Mouse (Mus musculus): ENCODE results near the gene Rtp2. TPM values are rescaled to one million over a fixed set of nuclear protein-coding genes. Genes with fewer than 3 reads are reported as not detected.

Gene Rtp2
- total and polyA plus RNA-seq, 2 experiments from 2014 or later: 0.24 TPM; not detected in 1

DNA sequence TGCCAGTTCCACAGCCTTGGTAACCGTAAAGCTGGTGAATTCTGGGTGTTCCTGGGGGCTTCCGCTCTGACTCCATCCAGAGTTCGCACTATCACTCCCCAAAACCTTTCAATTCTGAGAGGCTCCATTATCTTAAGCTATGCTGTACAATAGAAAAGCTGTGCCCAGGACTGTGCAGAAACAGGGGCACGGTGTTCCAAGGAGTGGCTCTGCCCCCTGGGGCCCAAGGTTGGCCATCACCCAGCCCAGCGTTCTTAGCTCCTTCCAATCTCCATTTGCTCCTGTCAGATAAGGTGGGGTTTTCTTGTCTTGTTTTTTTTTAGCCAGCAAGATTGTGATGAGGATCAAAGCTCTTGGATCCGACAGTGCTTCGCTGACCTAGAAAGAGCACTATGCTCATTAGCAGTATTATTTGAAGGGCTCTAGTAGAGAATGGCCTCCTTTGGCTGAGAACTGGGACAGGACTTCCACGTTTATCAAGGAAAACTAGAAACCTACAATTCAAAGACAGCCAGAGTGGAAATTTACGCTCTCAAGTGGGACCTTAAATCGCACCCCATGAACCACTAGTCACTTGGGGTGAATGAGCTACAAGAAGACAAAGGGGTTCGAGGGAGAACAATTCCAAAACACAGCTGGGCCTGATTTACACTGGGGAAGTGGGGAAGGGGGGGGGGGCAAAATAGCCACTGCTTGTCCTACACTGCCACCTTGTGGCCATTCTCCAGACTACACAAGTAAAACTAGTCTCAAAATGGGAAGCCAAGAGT lies 21.2 kb upstream of the Rtp2 start:
- Histone ChIP-seq H3K9me3 (ENCODE audit: low read length) (no peaks in the 10 kb centered on the region), H3K4me2 (ENCODE audit: low read depth, low read length) (no peak overlapping the region), H3K9ac (replicated peaks; ENCODE audit: low read length) (no peak overlapping the region; the same call in 1 of the 2 replicates), H3K4me1 (ENCODE audit: insufficient read depth, low read length) (peaks cover 4% of the 10 kb centered on the region; the same call in 1 of the 2 replicates), H3K36me3 (ENCODE audit: insufficient read depth, low read length) (no peaks in the 10 kb centered on the region), H3K27ac (no peak overlapping the region), H3K27me3 (ENCODE audit: insufficient read depth, low read length) (no peaks in the 10 kb centered on the region), H3K4me3 (ENCODE audit: low read length) (no peak overlapping the region)
- TF ChIP-seq CTCF (IDR thresholded peaks at IDR 0.05; ENCODE audit: low read depth): peak; percentile 85
- ATAC-seq (peak; percentile 65), DNase-seq (ENCODE audit: low spot score) (peak; percentile 84)
- 44% methylated on average over 11 of the region's 11 CpGs for WGBS

DNA sequence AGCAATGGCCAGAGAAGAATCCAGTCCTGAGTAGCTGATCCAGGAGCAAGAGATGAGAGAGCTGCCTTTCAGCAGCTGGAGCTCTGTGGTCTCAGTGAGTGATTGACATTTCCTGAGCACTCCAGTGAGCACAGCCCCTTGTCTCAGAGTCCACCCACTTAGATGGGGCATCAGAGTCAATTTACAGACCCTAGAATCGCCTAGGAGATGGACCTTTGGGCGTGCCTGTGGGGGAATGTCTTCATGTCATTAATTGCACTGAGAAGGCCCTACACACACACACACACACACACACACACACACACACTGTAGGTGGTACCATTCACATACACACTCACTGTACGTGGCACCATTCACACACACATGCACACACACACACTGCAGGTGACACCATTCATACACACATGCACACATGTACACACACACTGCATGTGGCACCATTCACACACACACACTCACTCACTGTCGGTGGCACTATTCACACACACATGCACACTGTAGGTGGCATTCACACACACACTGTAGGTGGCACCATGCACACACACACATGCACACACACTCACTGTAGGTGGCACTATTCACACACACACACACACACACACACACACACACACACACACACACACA lies 20.0 kb upstream of the Rtp2 start:
- Histone ChIP-seq H3K4me3 (ENCODE audit: low read length) (no peak overlapping the region), H3K36me3 (ENCODE audit: insufficient read depth, low read length) (no peaks in the 10 kb centered on the region), H3K27ac (no peak overlapping the region), H3K9ac (replicated peaks; ENCODE audit: low read length) (no peak overlapping the region), H3K9me3 (ENCODE audit: low read length) (no peaks in the 10 kb centered on the region), H3K27me3 (ENCODE audit: insufficient read depth, low read length) (no peaks in the 10 kb centered on the region), H3K4me1 (ENCODE audit: insufficient read depth, low read length) (peaks cover 4% of the 10 kb centered on the region; the same call in 1 of the 2 replicates), H3K4me2 (ENCODE audit: low read depth, low read length) (no peak overlapping the region)
- 74% methylated on average over 4 of the region's 4 CpGs for WGBS
- ATAC-seq (no peak), DNase-seq (ENCODE audit: low spot score) (no peak)
- peak; percentile 21; the same call in 1 of the 2 replicates for TF ChIP-seq CTCF (IDR thresholded peaks at IDR 0.05; ENCODE audit: low read depth)

DNA sequence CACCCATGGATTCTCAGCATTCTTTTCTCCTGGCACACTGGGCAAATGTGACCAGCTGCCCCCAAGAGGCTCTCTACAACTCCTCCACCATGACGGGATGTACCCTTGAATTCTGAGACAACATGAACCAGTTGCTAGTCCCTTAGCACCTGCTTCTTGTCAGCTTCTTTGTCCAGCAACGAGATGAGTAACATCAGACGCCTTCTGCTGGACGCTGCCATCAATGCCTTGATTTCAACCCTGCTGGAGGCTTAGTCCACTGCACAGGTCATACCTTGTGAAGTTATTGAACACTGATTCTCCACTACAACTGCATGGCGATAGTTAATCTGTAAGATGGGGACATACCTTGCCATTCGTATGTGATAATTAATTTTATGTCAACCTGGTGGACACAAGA lies 15.5 kb upstream of the Rtp2 start:
- Histone ChIP-seq H3K36me3 (ENCODE audit: insufficient read depth, low read length) (no peaks in the 10 kb centered on the region), H3K9ac (replicated peaks; ENCODE audit: low read length) (no peak overlapping the region), H3K27ac (no peak overlapping the region), H3K27me3 (ENCODE audit: insufficient read depth, low read length) (no peaks in the 10 kb centered on the region), H3K4me3 (ENCODE audit: low read length) (no peak overlapping the region), H3K4me2 (ENCODE audit: low read depth, low read length) (no peak overlapping the region), H3K4me1 (ENCODE audit: insufficient read depth, low read length) (no peaks in the 10 kb centered on the region), H3K9me3 (ENCODE audit: low read length) (no peaks in the 10 kb centered on the region)
- TF ChIP-seq CTCF (IDR thresholded peaks at IDR 0.05; ENCODE audit: low read depth): no peak
- DNase-seq (ENCODE audit: low spot score) (no peak), ATAC-seq (no peak)
- 94% methylated on average over 6 of the region's 6 CpGs for WGBS

- H3K27me3 ChIP-seq (ENCODE audit: insufficient read depth, low read length): no peaks in the 10 kb centered on the region
- H3K9me3 ChIP-seq (ENCODE audit: low read length): no peaks in the 10 kb centered on the region
- TF ChIP-seq CTCF (IDR thresholded peaks at IDR 0.05; ENCODE audit: low read depth): no peak
- DNase-seq (ENCODE audit: low spot score): no peak
- no peaks in the 10 kb centered on the region for H3K36me3 ChIP-seq (ENCODE audit: insufficient read depth, low read length)
- H3K4me3 ChIP-seq (ENCODE audit: low read length): no peak overlapping the region
- no peak; the same call in 1 of the 2 replicates for ATAC-seq
- no peak overlapping the region for H3K27ac ChIP-seq
- no peaks in the 10 kb centered on the region for H3K4me1 ChIP-seq (ENCODE audit: insufficient read depth, low read length)
- no peak overlapping the region for H3K4me2 ChIP-seq (ENCODE audit: low read depth, low read length)
- 23% methylated on average over 3 of the region's 3 CpGs for WGBS
- no peak overlapping the region for H3K9ac ChIP-seq (replicated peaks; ENCODE audit: low read length)
Observed at GRCm38 (mm10) chr16:23944801-23945200, 12.6 kb upstream of the Rtp2 start.

DNA sequence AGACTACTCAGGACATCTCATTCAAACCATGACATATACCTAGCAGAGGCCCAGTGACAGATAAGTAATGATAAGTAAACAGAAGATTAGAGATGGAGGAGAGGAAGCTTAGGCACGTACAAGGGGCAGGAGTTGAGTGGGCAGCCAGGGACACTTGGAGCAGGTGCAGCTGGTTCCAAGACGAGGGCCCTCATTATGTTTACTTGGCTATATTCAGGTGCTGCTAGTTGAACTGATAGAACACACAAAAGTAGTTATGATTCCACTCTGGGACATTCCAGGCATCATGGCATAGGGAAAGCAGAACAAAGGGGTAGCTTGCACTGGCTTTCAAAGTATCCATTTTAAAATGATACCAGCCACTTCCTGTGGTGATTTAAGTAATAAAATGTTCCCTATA lies 2.2 kb upstream of the Rtp2 start:
- no peaks in the 10 kb centered on the region for H3K4me1 ChIP-seq (ENCODE audit: insufficient read depth, low read length)
- ATAC-seq: no peak
- H3K4me2 ChIP-seq (ENCODE audit: low read depth, low read length): no peak overlapping the region
- TF ChIP-seq CTCF (IDR thresholded peaks at IDR 0.05; ENCODE audit: low read depth): no peak
- no peak overlapping the region for H3K9ac ChIP-seq (replicated peaks; ENCODE audit: low read length)
- H3K4me3 ChIP-seq (ENCODE audit: low read length): no peak overlapping the region
- H3K27ac ChIP-seq: no peak overlapping the region
- no peaks in the 10 kb centered on the region for H3K36me3 ChIP-seq (ENCODE audit: insufficient read depth, low read length)
- 85% methylated on average over 2 of the region's 2 CpGs for WGBS
- no peaks in the 10 kb centered on the region for H3K27me3 ChIP-seq (ENCODE audit: insufficient read depth, low read length)
- no peaks in the 10 kb centered on the region for H3K9me3 ChIP-seq (ENCODE audit: low read length)
- no peak for DNase-seq (ENCODE audit: low spot score)

DNA sequence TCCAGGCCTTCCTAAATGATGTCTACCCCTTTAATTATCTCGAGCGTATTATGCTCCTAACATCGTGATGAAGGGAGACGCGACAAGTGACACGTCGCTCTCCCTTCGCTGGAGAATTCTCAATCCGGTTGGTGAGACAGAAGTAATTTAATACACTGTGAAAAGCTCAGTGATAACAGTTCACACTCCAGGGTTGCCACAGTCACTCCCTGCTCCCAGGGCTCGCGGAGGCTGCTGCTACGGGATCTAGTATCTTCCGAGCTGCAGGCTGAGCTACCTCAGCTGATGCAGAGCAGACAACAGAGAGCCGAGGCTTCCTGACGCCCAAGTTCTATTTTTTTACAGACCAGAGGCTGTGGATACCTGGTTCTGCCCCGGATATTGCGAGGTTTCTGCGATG lies 919 bp downstream of the Rtp2 start:
- no peak overlapping the region for H3K4me2 ChIP-seq (ENCODE audit: low read depth, low read length)
- H3K4me1 ChIP-seq (ENCODE audit: insufficient read depth, low read length): no peaks in the 10 kb centered on the region
- no peaks in the 10 kb centered on the region for H3K27me3 ChIP-seq (ENCODE audit: insufficient read depth, low read length)
- no peak for TF ChIP-seq CTCF (IDR thresholded peaks at IDR 0.05; ENCODE audit: low read depth)
- H3K9ac ChIP-seq (replicated peaks; ENCODE audit: low read length): no peak overlapping the region
- H3K9me3 ChIP-seq (ENCODE audit: low read length): no peaks in the 10 kb centered on the region
- DNase-seq (ENCODE audit: low spot score): peak; percentile 12
- ATAC-seq: 0 out of 2 replicates have a peak, but pooled peaks have one; percentile 32
- 71% methylated on average over 18 of the region's 18 CpGs for WGBS
- H3K36me3 ChIP-seq (ENCODE audit: insufficient read depth, low read length): no peaks in the 10 kb centered on the region
- no peak overlapping the region for H3K27ac ChIP-seq
- no peak overlapping the region for H3K4me3 ChIP-seq (ENCODE audit: low read length)

Measured in hindbrain, postnatal 0 days (tissue).